Mouse (Mus musculus) R1 (cell line): ENCODE data around the gene BC048671.

Source experiments
- DNase-seq: peaks from one replicate; pipeline ENCODE4 v3.0.0-alpha.2; 2018; ENCODE audit warnings: low read depth, low spot score

Gene BC048671

GRCm38 (mm10) chr6:90300919-90301318, at the start of gene BC048671:
Gene BC048671 (plus strand): TSS chr6:90301219.
- DNase-seq = no peak

GRCm38 (mm10) chr6:90288265-90288664, 12.8 kb upstream of the BC048671 start:
- DNase-seq = peak; percentile 64

GRCm38 (mm10) chr6:90306315-90306975, 5.4 kb downstream of the BC048671 start:
- DNase-seq = no peak

- DNase-seq = peak; percentile 29
Measured at GRCm38 (mm10) chr6:90308839-90309778, 8.1 kb downstream of the BC048671 start.

GRCm38 (mm10) chr6:90315961-90316360, 14.9 kb downstream of the BC048671 start:
- DNase-seq = no peak

- DNase-seq = no peak
Measured at GRCm38 (mm10) chr6:90317510-90318258, 16.7 kb downstream of the BC048671 start.

- DNase-seq = no peak
Measured at GRCm38 (mm10) chr6:90319019-90319418, 18.0 kb downstream of the BC048671 start.

- no peak for DNase-seq
Measured at GRCm38 (mm10) chr6:90319475-90320191, 18.6 kb downstream of the BC048671 start.

- no peak for DNase-seq
Measured at GRCm38 (mm10) chr6:90320429-90320828, 19.4 kb downstream of the BC048671 start.

GRCm38 (mm10) chr6:90321811-90322210, 20.8 kb downstream of the BC048671 start:
- no peak for DNase-seq

GRCm38 (mm10) chr6:90324026-90324425, 23.0 kb downstream of the BC048671 start:
- DNase-seq = no peak

GRCm38 (mm10) chr6:90324463-90324862, 23.4 kb downstream of the BC048671 start:
- DNase-seq = no peak

- peak; percentile 58 for DNase-seq
Measured at GRCm38 (mm10) chr6:90324991-90325390, 24.0 kb downstream of the BC048671 start, which contains the start of gene Chst13. Gene Chst13 (minus strand): TSS chr6:90325185.

- DNase-seq = peak; percentile 42
Measured at GRCm38 (mm10) chr6:90327670-90328069, 26.7 kb downstream of the BC048671 start.

GRCm38 (mm10) chr6:90329953-90330352, 28.9 kb downstream of the BC048671 start:
- DNase-seq = no peak

- DNase-seq = no peak
Measured at GRCm38 (mm10) chr6:90332561-90333425, 31.8 kb downstream of the BC048671 start, which contains the start of gene Uroc1. Gene Uroc1 (plus strand): TSS chr6:90333284.

GRCm38 (mm10) chr6:90334244-90334643, 33.2 kb downstream of the BC048671 start:
- DNase-seq = no peak

- DNase-seq = no peak
Measured at GRCm38 (mm10) chr6:90342343-90342742, 41.3 kb downstream of the BC048671 start.

GRCm38 (mm10) chr6:90347183-90347582, 46.2 kb downstream of the BC048671 start:
- no peak for DNase-seq

GRCm38 (mm10) chr6:90348500-90348899, 47.5 kb downstream of the BC048671 start:
- DNase-seq = no peak
